Mouse (Mus musculus): ENCODE results near the gene Tspoap1. TPM values are rescaled to one million over a fixed set of nuclear protein-coding genes. Genes with fewer than 3 reads are reported as not detected.

The Tspoap1 gene
- polyA plus RNA-seq, 2 experiments = 1.1 to 5.5 TPM

DNA sequence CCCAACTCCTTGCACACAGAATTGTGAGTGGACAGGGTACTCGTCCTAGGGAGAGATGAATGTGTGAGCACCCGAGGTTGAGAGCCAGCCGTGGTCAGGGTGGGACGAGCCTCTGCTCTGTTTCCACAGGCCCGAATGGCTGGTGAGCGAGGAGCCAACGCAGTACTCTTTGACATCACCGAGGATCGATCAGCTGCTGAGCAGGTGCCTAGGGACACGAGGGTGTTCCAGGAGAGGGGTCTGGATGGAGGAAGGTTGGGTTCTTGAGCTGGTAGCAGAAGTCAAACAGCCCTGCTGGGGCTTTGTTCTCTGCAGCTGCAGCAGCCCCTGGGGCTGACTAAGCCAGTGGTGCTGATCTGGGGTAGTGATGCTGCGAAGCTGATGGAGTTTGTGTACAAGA lies 33.3 kb upstream of the Tspoap1 start:
- peak overlapping the region; percentile 89 for H3K4me2 ChIP-seq (ENCODE audit: low read depth)
- 46% methylated on average over 11 of the region's 11 CpGs for WGBS (ENCODE audit: insufficient replicate concordance)
- peaks cover 8% of the 10 kb centered on the region for H3K36me3 ChIP-seq (replicated peaks; ENCODE audit: control insufficient read depth, insufficient read depth, low read depth)
- peak overlapping the region in 1 of 2 experiments; percentile 40; a peak in 2 of 4 replicates for H3K4me3 ChIP-seq (ENCODE audit: insufficient read depth in 1 of 2, low read depth in 2 of 2, low read length in 2 of 2)
- TF ChIP-seq CTCF (IDR thresholded peaks at IDR 0.05; ENCODE audit: low read depth) = no peak
- no peak for TF ChIP-seq EP300 (IDR thresholded peaks at IDR 0.05; ENCODE audit: low read depth)
- H3K4me1 ChIP-seq (replicated peaks; ENCODE audit: control insufficient read depth in 2 of 2, insufficient read depth in 2 of 2, low read length in 1 of 2) = peaks cover 59 to 63% of the 10 kb centered on the region in 2 experiments
- H3K27ac ChIP-seq = peak overlapping the region; percentile 99
- ATAC-seq (ENCODE audit: insufficient read depth) (no peak), DNase-seq (ENCODE audit: low read depth in 3 of 3, low spot score in 3 of 3) (no peak)
- no peaks in the 10 kb centered on the region for H3K9me3 ChIP-seq (ENCODE audit: control insufficient read depth, low read length)
- peak overlapping the region; percentile 79 for H3K9ac ChIP-seq (replicated peaks)
- no peaks in the 10 kb centered on the region for H3K27me3 ChIP-seq (ENCODE audit: control insufficient read depth, insufficient read depth, low read length)

DNA sequence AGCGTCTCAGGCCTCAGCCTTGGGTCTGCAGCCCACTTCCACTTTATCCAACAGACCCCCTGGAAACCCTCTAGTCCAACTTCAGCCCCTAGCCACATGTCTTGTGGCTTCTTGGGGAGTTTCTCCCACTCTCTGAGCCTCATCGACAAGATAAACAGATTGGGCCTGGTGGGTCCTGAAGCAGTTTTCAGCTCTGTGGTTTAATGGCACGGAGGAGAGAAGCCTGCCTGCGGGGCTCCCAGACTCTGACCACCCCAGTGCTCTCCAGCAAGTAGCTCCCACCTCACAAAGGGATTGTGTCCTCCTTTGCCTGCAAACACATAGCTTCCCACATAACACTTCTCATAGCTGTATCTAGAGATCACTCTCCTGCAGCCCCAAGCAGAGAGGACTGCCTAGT lies 32.9 kb upstream of the Tspoap1 start:
- TF ChIP-seq CTCF (IDR thresholded peaks at IDR 0.05; ENCODE audit: low read depth) (no peak), EP300 (IDR thresholded peaks at IDR 0.05; ENCODE audit: low read depth) (no peak)
- Histone ChIP-seq H3K4me1 (replicated peaks; ENCODE audit: control insufficient read depth in 2 of 2, insufficient read depth in 2 of 2, low read length in 1 of 2) (peaks cover 59 to 65% of the 10 kb centered on the region in 2 experiments), H3K4me3 (ENCODE audit: insufficient read depth in 1 of 2, low read depth in 2 of 2, low read length in 2 of 2) (no peak overlapping the region), H3K27ac (peak overlapping the region; percentile 99), H3K9me3 (ENCODE audit: control insufficient read depth, low read length) (no peaks in the 10 kb centered on the region), H3K36me3 (replicated peaks; ENCODE audit: control insufficient read depth, insufficient read depth, low read depth) (peaks cover 10% of the 10 kb centered on the region), H3K9ac (replicated peaks) (peak overlapping the region; percentile 54), H3K27me3 (ENCODE audit: control insufficient read depth, insufficient read depth, low read length) (no peaks in the 10 kb centered on the region), H3K4me2 (ENCODE audit: low read depth) (peak overlapping the region; percentile 89)
- DNase-seq (ENCODE audit: low read depth in 3 of 3, low spot score in 3 of 3) (no peak), ATAC-seq (ENCODE audit: insufficient read depth) (no peak)
- 21% methylated on average over 4 of the region's 4 CpGs for WGBS (ENCODE audit: insufficient replicate concordance)

GRCm38 (mm10) chr11:87728850-87729592 lies 31.3 kb upstream of the Tspoap1 start:
- ATAC-seq (ENCODE audit: insufficient read depth) (peak; percentile 19; the same call in 1 of the 2 replicates), DNase-seq (ENCODE audit: low read depth in 3 of 3, low spot score in 3 of 3) (no peak)
- peak; percentile 36; the same call in 1 of the 2 replicates for TF ChIP-seq CTCF (IDR thresholded peaks at IDR 0.05; ENCODE audit: low read depth)
- TF ChIP-seq EP300 (IDR thresholded peaks at IDR 0.05; ENCODE audit: low read depth) = no peak
- Histone ChIP-seq H3K4me2 (ENCODE audit: low read depth) (peak overlapping the region; percentile 60), H3K4me3 (ENCODE audit: insufficient read depth in 1 of 2, low read depth in 2 of 2, low read length in 2 of 2) (peak overlapping the region; percentile 23 to 38), H3K27ac (peak overlapping the region; percentile 90), H3K36me3 (replicated peaks; ENCODE audit: control insufficient read depth, insufficient read depth, low read depth) (peaks cover 10% of the 10 kb centered on the region), H3K4me1 (replicated peaks; ENCODE audit: control insufficient read depth in 2 of 2, insufficient read depth in 2 of 2, low read length in 1 of 2) (peaks cover 63 to 79% of the 10 kb centered on the region in 2 experiments), H3K27me3 (ENCODE audit: control insufficient read depth, insufficient read depth, low read length) (no peaks in the 10 kb centered on the region), H3K9ac (replicated peaks) (peak overlapping the region; percentile 76), H3K9me3 (ENCODE audit: control insufficient read depth, low read length) (no peaks in the 10 kb centered on the region)
- WGBS (ENCODE audit: insufficient replicate concordance) = 36% methylated on average over 18 of the region's 18 CpGs

GRCm38 (mm10) chr11:87729593-87730185 lies 30.7 kb upstream of the Tspoap1 start:
- Histone ChIP-seq H3K36me3 (replicated peaks; ENCODE audit: control insufficient read depth, insufficient read depth, low read depth) (peaks cover 10% of the 10 kb centered on the region), H3K9me3 (ENCODE audit: control insufficient read depth, low read length) (no peaks in the 10 kb centered on the region), H3K27me3 (ENCODE audit: control insufficient read depth, insufficient read depth, low read length) (no peaks in the 10 kb centered on the region), H3K4me1 (replicated peaks; ENCODE audit: control insufficient read depth in 2 of 2, insufficient read depth in 2 of 2, low read length in 1 of 2) (peaks cover 66 to 79% of the 10 kb centered on the region in 2 experiments), H3K9ac (replicated peaks) (peak overlapping the region; percentile 76), H3K4me2 (ENCODE audit: low read depth) (peak overlapping the region; percentile 60), H3K27ac (peak overlapping the region; percentile 90), H3K4me3 (ENCODE audit: insufficient read depth in 1 of 2, low read depth in 2 of 2, low read length in 2 of 2) (peak overlapping the region; percentile 23 to 38)
- DNase-seq (ENCODE audit: low read depth in 3 of 3, low spot score in 3 of 3) = peak; percentile 71 to 78 (median 76)
- TF ChIP-seq CTCF (IDR thresholded peaks at IDR 0.05; ENCODE audit: low read depth) (no peak), EP300 (IDR thresholded peaks at IDR 0.05; ENCODE audit: low read depth) (peak; percentile 91)
- peak; percentile 47 for ATAC-seq (ENCODE audit: insufficient read depth)
- 23% methylated on average over 13 of the region's 13 CpGs for WGBS (ENCODE audit: insufficient replicate concordance)
